ENCODE assay signal across 18 mouse cellular contexts in the genomic region with DNA sequence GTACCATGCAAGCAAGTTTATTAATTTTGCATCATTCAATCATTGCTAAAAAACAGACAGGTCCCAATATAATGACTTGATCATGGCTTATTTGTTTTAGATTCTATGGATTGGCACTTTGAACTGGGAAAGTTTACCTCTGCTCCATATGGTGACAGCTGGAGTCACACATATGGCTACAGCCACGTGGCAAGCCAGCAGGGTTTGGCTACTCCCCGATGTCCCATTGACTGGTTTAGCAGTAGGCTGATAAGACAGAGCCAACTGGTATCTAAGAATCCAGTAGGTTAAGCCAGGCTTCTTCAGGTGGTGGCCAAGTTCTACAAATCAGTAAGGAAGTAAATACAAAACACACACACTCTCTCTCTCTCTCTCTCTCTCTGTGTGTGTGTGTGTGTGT.
"Had no signal": no experiment of that assay in that cellular context is flagged by ENCODE, and none has a peak within 500 bp of the region (broad histone marks: within the 10 kb centered on the region; RNA-seq: fewer than 3 reads in every experiment).

No protein-coding gene starts in this region.

- DNase-seq: lung, embryonic 14.5 days; lung, postnatal 10 days; lung, postnatal 4 days; midbrain, embryonic 14.5 days; retina, postnatal 1 day; right cerebral cortex, adult 18-20 months; right cerebral cortex, postnatal 25 days; right cerebral cortex, postnatal 4 days; spleen, adult 18-20 months; thymus, adult 18-20 months; thymus, postnatal 14 days; thymus, postnatal 36 days had no signal

- ATAC-seq: midbrain, embryonic 16.5 days had no signal

- H3K4me3 ChIP-seq: midbrain, embryonic 10.5 days; midbrain, embryonic 12.5 days; myocyte; neural tube, embryonic 13.5 days; neural tube, embryonic 15.5 days had no signal

- H3K27ac ChIP-seq: midbrain, embryonic 10.5 days; midbrain, embryonic 12.5 days; neural tube, embryonic 13.5 days; neural tube, embryonic 15.5 days had no signal
